Mouse (Mus musculus) embryonic facial prominence, embryonic 15.5 days (tissue): ENCODE data around the gene Dapk1. TPM values are rescaled to one million over a fixed set of nuclear protein-coding genes. Genes with fewer than 3 reads are reported as not detected.

Experiments used
- ATAC-seq: fragments of 200-750 bp; cut with Nextera tagmentation; 2 replicates; pipeline ENCODE4 v1.8.0; 2017; ENCODE audit warnings: low read depth, moderate TSS enrichment; ENCODE audit not compliant: insufficient number of reproducible peaks, low FRiP score, low TSS enrichment
- H3K27ac ChIP-seq: fragments of 300-500 bp; sonication (generic); replicated peaks from 2 replicates; pipeline ENCODE4 v1.5.1; 2015; ENCODE audit warnings: mild to moderate bottlenecking, inconsistent platforms
- H3K27me3 ChIP-seq: fragments of 300-500 bp; sonication (generic); 2 replicates; pipeline ENCODE4 v1.6.1; 2015; ENCODE audit warnings: inconsistent platforms
- H3K36me3 ChIP-seq: fragments of 300-500 bp; sonication (generic); 2 replicates; pipeline ENCODE4 v1.6.1; 2015; ENCODE audit warnings: mild to moderate bottlenecking, inconsistent platforms
- H3K4me1 ChIP-seq: fragments of 300-500 bp; sonication (generic); 2 replicates; pipeline ENCODE4 v1.6.1; 2015; ENCODE audit warnings: inconsistent platforms
- H3K4me2 ChIP-seq: fragments of 300-500 bp; sonication (generic); replicated peaks from 2 replicates; pipeline ENCODE4 v1.6.1; 2015; ENCODE audit warnings: mild to moderate bottlenecking, inconsistent platforms
- H3K4me3 ChIP-seq: fragments of 300-500 bp; sonication (generic); replicated peaks from 2 replicates; pipeline ENCODE4 v1.5.1; 2015; ENCODE audit warnings: mild to moderate bottlenecking, inconsistent platforms
- H3K9ac ChIP-seq: fragments of 300-500 bp; sonication (generic); 2 replicates; pipeline ENCODE4 v1.6.1; 2015; ENCODE audit warnings: inconsistent platforms
- H3K9me3 ChIP-seq: fragments of 300-500 bp; sonication (generic); replicated peaks from 2 replicates; pipeline ENCODE4 v1.6.1; 2016; ENCODE audit warnings: inconsistent platforms
- WGBS: fragments of 180-500 bp; shearing (Covaris S2); methylation state at CpG from one replicate; pipeline ENCODE4 v1.1.7; 2015; 5-methylcytosine and 5-hydroxymethylcytosine counted together
- polyA plus RNA-seq: library from polyadenylated mRNA; unstranded; fragments of >200 nt; fragmentation: Nextera tagmentation; extraction: Ambion mirVana; gene quantifications from 2 replicates; pipeline ENCODE4 v1.2.1, GENCODE M21; 2015

The Dapk1 gene
- polyA plus RNA-seq, 1 experiment from 2014 or later = 20.0 TPM

DNA sequence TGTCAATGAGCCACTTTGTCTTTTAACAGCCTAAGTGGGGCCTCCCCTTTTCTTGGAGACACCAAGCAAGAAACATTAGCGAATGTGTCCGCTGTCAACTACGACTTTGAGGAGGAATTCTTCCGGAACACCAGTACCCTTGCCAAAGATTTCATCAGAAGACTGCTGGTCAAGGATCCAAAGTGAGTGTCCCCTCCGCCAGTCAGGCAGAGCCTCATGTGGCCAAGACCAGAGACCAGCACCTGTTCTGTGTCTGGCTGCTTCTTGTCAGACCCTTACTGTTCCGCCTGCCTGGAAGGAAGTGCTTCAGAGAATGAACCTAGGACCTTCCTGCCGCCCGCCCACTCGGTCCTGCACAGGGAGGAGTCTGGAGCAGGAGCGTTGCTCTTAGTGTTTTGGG is 117.8 kb downstream of the Dapk1 start:
- WGBS = 90% methylated on average over 10 of the region's 10 CpGs
- Histone ChIP-seq H3K27me3 (no peaks in the 10 kb centered on the region), H3K4me2 (no peak overlapping the region), H3K4me3 (no peak overlapping the region), H3K9ac (no peak overlapping the region), H3K9me3 (no peaks in the 10 kb centered on the region), H3K36me3 (peaks cover 31% of the 10 kb centered on the region; the same call in 1 of the 2 replicates), H3K4me1 (no peaks in the 10 kb centered on the region), H3K27ac (no peak overlapping the region)
- ATAC-seq = no peak

DNA sequence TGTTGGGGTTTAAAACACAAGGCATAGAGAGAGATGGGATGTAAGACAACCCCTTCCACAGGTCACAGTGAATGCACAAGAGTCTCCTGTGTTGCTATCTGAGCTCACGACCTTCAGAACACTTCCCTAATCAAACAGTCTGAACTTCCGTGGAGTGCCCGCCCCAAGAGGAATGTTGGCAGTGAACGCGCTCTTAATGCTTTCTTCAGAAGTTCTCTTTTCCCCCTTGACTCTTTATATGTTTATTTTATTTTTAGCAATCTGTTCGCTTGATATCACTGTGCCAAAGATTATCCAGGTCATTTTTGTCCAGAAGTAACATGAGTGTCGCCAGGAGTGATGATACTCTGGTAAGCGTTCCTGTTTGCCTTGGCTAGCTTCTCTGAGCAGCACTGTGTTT is 121.0 kb downstream of the Dapk1 start:
- H3K4me2 ChIP-seq = no peak overlapping the region
- ATAC-seq = no peak
- H3K36me3 ChIP-seq = peaks cover 50% of the 10 kb centered on the region
- H3K4me3 ChIP-seq = no peak overlapping the region
- 81% methylated on average over 8 of the region's 8 CpGs for WGBS
- H3K27ac ChIP-seq = no peak overlapping the region
- no peaks in the 10 kb centered on the region for H3K4me1 ChIP-seq
- H3K9ac ChIP-seq = no peak overlapping the region
- H3K9me3 ChIP-seq = no peaks in the 10 kb centered on the region
- no peaks in the 10 kb centered on the region for H3K27me3 ChIP-seq

DNA sequence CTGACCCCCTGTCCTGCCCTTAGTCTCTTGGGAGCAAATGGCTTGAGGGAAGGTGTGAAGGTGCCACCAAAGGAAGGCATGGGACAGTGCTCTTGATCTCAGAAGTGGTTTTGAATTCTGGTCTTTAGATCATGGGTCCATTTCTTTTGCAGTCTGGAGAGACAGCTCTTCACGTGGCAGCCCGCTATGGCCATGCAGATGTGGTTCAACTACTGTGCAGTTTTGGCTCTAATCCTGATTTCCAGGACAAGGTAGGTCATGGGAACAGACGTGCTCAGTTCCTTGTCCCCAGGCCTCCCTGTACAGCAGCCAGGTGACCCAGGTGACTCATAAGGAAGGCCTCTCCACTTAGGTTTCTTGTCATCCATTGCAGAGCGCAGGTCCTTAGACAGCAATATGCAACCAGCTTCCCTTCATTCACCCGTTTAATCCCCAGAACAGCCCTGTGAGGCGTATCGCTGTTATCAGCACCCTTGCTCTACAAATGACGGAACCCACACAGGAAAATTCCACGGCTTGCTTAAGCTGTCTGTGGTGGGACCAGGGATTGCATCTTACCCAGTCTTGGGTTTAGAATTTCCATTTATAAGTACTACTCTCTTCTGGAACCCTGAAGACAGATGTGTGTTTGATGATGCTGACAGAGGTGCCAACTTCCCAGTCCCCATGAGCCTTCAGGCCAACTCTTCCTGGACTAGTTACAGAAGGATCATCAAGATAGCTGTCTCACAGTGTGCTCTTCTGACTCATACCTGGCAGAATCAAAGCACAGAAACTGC is 126.7 kb downstream of the Dapk1 start:
- no peak overlapping the region for H3K27ac ChIP-seq
- no peak for ATAC-seq
- WGBS = 87% methylated on average over 9 of the region's 9 CpGs
- no peak overlapping the region for H3K9ac ChIP-seq
- H3K36me3 ChIP-seq = peaks cover 42% of the 10 kb centered on the region
- no peaks in the 10 kb centered on the region for H3K4me1 ChIP-seq
- H3K4me3 ChIP-seq = no peak overlapping the region
- no peak overlapping the region for H3K4me2 ChIP-seq
- H3K9me3 ChIP-seq = no peaks in the 10 kb centered on the region
- H3K27me3 ChIP-seq = no peaks in the 10 kb centered on the region

DNA sequence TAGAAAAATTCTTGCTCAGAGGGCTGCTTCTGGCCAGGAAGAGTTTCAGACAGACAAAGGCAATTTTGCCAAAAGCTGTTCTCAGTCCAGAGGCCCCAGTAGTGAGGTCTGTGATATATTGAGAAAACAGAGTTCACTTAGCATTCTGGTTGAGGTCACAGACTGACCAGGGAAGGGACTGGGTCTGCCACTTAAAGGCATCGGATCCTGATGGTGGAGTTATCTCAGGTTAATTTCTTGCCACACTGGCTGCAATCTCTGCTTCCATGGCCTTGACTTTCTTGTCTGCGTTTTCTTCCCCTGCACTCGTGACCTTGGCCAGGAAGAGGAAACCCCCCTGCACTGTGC is 127.3 kb downstream of the Dapk1 start:
- no peak overlapping the region for H3K4me2 ChIP-seq
- H3K27ac ChIP-seq = no peak overlapping the region
- no peaks in the 10 kb centered on the region for H3K9me3 ChIP-seq
- H3K9ac ChIP-seq = no peak overlapping the region
- no peak for ATAC-seq
- H3K36me3 ChIP-seq = peaks cover 42% of the 10 kb centered on the region
- no peaks in the 10 kb centered on the region for H3K4me1 ChIP-seq
- H3K4me3 ChIP-seq = no peak overlapping the region
- no peaks in the 10 kb centered on the region for H3K27me3 ChIP-seq
- 66% methylated on average over 3 of the region's 3 CpGs for WGBS

DNA sequence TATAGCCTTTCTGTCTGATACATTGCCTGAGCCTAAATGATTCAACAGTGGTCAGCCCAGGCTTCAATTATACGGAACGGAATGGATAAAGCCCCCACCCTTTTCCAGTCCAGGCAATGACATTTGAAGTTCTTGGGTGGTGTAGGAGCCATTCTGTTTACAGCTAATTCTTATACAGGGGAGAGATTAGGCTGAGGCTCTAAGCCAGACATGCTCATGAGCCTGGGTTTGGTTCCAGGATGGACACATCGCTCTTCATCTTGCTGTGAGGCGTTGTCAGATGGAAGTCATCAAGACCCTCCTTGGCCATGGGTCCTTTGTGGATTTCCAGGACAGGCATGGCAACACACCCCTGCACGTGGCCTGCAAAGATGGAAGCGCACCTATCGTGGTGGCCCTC is 128.8 kb downstream of the Dapk1 start:
- Histone ChIP-seq H3K27ac (no peak overlapping the region), H3K36me3 (peaks cover 36% of the 10 kb centered on the region), H3K9ac (no peak overlapping the region), H3K27me3 (no peaks in the 10 kb centered on the region), H3K4me1 (no peaks in the 10 kb centered on the region), H3K9me3 (no peaks in the 10 kb centered on the region), H3K4me3 (no peak overlapping the region), H3K4me2 (no peak overlapping the region)
- 91% methylated on average over 7 of the region's 7 CpGs for WGBS
- ATAC-seq = no peak

DNA sequence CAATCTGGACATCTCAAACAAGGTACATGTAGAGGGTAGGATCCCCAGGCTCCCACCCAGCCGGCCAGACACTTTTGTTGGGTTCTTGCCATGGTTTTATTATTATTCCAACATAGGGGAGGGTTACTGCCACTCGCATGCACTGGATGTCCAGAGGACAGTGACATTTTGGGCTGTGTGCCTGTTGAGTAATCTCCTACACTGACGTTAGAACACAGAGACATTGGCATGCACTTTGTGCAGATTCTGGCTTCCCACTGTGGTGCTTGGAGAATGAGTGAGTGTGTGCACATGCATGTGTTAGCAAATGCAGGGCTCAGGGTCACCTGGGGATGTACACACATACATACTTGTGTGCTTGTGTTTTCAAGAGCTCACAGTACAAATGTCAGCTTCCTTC is 129.3 kb downstream of the Dapk1 start:
- Histone ChIP-seq H3K36me3 (peaks cover 34% of the 10 kb centered on the region), H3K27me3 (no peaks in the 10 kb centered on the region), H3K4me1 (no peaks in the 10 kb centered on the region), H3K27ac (no peak overlapping the region), H3K4me3 (no peak overlapping the region), H3K4me2 (no peak overlapping the region), H3K9ac (no peak overlapping the region), H3K9me3 (no peaks in the 10 kb centered on the region)
- no peak for ATAC-seq
- 84% methylated on average over 3 of the region's 3 CpGs for WGBS

DNA sequence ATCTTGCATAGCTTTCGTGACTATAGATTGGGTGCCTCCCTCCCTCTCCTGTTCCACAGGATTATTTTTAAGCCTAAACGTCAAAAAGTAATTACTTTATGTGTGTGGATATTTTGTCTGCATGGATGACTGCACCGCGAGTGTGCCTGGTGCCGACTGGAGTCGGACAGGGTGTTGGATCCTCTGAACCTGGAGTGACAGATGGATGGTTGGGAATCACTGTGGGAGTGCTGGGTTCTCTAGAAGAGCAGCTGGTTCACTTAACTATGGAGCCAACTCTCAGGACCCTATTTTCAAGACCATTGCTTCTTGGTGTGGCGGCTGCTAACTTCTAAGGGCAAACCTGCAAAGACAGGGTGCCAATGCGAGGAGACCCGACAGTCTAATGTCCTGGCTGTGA is 133.6 kb downstream of the Dapk1 start:
- peaks cover 18% of the 10 kb centered on the region for H3K36me3 ChIP-seq
- peaks cover 10% of the 10 kb centered on the region for H3K4me1 ChIP-seq
- 83% methylated on average over 9 of the region's 9 CpGs for WGBS
- no peak overlapping the region for H3K4me3 ChIP-seq
- H3K9ac ChIP-seq = no peak overlapping the region
- H3K27ac ChIP-seq = no peak overlapping the region
- no peak for ATAC-seq
- H3K4me2 ChIP-seq = no peak overlapping the region
- no peaks in the 10 kb centered on the region for H3K27me3 ChIP-seq
- no peaks in the 10 kb centered on the region for H3K9me3 ChIP-seq

DNA sequence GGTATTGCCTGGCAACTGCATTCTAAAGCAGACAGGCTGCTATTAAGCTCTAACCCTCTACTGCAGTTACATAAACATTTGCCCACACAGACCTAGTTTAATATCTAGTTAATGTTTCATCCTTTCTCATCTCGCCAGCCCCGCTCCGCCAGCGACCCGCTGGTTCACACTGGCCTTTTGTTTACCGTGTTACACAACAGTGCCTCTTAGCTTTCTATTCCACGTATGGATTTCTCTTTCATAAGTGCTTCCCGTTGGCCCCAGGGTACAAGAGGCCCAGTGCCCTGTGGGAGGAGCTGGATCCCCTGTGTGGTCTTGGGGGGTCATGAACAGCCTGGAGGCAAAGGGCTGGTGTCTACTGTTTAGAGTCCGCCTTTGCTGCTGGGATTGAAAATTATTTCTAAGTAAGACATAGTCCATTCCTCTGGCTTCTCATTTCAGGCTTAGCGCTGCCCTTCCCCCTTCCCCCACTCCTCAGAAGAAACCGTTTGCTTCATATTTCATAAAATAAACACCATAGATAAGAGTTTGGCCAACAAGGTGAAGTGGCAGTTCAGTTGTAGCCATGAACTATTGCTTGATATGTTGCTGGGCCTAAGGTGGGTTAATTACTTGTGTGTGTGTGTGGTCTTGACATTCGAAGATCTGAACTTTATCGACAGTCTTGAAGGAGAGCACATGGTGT is 134.8 kb downstream of the Dapk1 start:
- Histone ChIP-seq H3K27ac (no peak overlapping the region), H3K9me3 (no peaks in the 10 kb centered on the region), H3K4me2 (no peak overlapping the region), H3K4me1 (peaks cover 10% of the 10 kb centered on the region), H3K36me3 (peaks cover 9% of the 10 kb centered on the region), H3K27me3 (no peaks in the 10 kb centered on the region), H3K4me3 (no peak overlapping the region), H3K9ac (no peak overlapping the region)
- 52% methylated on average over 13 of the region's 13 CpGs for WGBS
- ATAC-seq = 0 out of 2 replicates have a peak, but pooled peaks have one; percentile 8

DNA sequence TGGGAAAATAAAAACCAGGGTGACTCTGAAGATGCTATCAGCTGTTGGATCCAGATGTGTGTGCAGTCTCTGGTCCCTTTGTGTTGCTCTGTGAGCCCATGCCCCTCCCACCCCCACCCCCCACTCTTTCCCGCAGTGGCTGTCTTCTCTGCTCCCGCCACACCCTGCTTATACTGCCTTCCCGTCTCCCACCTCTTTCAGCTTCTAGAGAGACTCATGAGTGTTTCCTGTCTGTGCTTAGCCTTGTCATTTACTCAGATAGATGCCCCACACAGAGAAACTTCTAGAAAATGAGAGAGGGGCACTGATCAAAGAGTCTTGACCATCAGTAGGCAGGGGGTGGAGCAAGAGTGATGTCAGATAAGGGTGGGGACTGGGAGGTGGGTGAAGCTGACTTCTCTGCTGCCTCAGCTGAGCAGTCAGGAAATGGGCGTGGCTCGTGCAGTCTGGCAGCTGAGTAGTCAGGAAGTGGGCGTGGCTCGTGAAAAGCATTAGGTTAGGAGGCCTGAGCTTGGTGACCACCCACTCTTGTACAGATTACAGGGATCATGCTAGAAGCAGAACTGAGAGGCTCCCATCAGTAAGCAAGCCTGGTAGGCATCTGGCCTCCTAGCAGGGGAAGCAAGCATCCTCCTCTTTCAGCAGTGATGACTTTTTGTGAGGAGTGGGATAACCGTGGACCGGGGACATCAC is 136.0 kb downstream of the Dapk1 start:
- peak overlapping the region; percentile 67 for H3K27ac ChIP-seq
- ATAC-seq = peak; percentile 73
- no peaks in the 10 kb centered on the region for H3K9me3 ChIP-seq
- peaks cover 10% of the 10 kb centered on the region for H3K4me1 ChIP-seq
- H3K4me3 ChIP-seq = peak overlapping the region; percentile 20
- H3K4me2 ChIP-seq = peak overlapping the region; percentile 47
- peaks cover 15% of the 10 kb centered on the region for H3K36me3 ChIP-seq
- 9% methylated on average over 9 of the region's 9 CpGs for WGBS
- H3K27me3 ChIP-seq = no peaks in the 10 kb centered on the region
- H3K9ac ChIP-seq = no peak overlapping the region

DNA sequence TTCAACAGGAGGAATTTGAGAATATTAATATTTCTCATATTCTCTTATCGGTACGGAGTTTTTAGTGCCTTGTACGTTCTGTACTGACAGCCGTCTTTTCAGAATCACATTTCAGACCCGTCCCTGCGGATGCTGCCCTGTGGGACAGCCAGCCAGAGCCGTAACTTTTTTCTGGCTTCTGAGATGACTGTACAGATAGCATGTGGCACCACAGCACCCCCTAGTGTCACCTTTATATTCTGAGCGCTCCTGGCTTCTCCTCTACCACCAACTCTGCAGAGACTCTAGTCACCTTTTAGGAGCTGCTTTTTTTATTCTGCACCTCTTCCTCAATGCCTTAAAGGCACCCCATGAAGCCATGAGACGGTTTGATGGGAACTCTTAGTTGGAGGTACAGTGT is 136.7 kb downstream of the Dapk1 start:
- H3K9me3 ChIP-seq = no peaks in the 10 kb centered on the region
- peak overlapping the region; percentile 47 for H3K4me2 ChIP-seq
- 3% methylated on average over 9 of the region's 9 CpGs for WGBS
- H3K36me3 ChIP-seq = peaks cover 15% of the 10 kb centered on the region
- no peaks in the 10 kb centered on the region for H3K27me3 ChIP-seq
- no peak overlapping the region for H3K9ac ChIP-seq
- ATAC-seq = peak; percentile 73; the same call in 1 of the 2 replicates
- H3K27ac ChIP-seq = peak overlapping the region; percentile 67
- peaks cover 10% of the 10 kb centered on the region for H3K4me1 ChIP-seq
- peak overlapping the region; percentile 20 for H3K4me3 ChIP-seq

DNA sequence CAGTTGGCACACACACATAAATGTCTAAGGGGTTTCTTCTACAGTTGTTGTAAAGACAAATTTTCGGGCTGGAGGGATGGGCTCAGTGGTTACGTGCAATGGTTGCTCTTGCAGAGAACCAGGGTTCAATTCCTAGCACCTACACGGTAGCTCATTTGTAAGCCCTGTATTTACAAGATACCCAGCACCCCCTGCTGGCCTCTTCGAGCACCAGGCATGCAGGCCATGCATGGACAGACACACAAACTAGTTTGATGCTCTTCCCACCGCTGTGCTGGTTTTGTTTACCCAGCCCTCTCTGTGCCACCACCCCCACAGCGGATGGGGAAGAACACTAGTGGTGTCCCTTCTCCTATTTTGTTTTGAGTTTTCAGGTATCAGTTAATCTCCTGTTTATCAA is 138.5 kb downstream of the Dapk1 start:
- Histone ChIP-seq H3K4me3 (no peak overlapping the region), H3K4me1 (peaks cover 10% of the 10 kb centered on the region), H3K9ac (no peak overlapping the region), H3K27ac (no peak overlapping the region), H3K36me3 (peaks cover 15% of the 10 kb centered on the region), H3K9me3 (no peaks in the 10 kb centered on the region), H3K4me2 (no peak overlapping the region), H3K27me3 (no peaks in the 10 kb centered on the region)
- WGBS = 89% methylated on average over 6 of the region's 6 CpGs
- ATAC-seq = no peak
